Mouse (Mus musculus) midbrain, embryonic 10.5 days (tissue): ENCODE results near the gene Polr2a. TPM values are rescaled to one million over a fixed set of nuclear protein-coding genes. Genes with fewer than 3 reads are reported as not detected.

Experiments used
- DNase-seq: peaks from one replicate; pipeline ENCODE4 v3.0.0-alpha.2; 2017; ENCODE audit warnings: low spot score
- H3K27ac ChIP-seq: fragments of 300-500 bp; sonication (generic); replicated peaks from 2 replicates; pipeline ENCODE4 v1.5.1; 2016; ENCODE audit warnings: mild to moderate bottlenecking
- H3K27me3 ChIP-seq: fragments of 300-500 bp; sonication (generic); 2 replicates; pipeline ENCODE4 v1.6.1; 2016; ENCODE audit warnings: low read depth, mild to moderate bottlenecking; ENCODE audit not compliant: poor library complexity, severe bottlenecking
- H3K36me3 ChIP-seq: fragments of 300-500 bp; sonication (generic); 2 replicates; pipeline ENCODE4 v1.6.1; 2016; ENCODE audit warnings: mild to moderate bottlenecking, moderate library complexity
- H3K4me1 ChIP-seq: fragments of 300-500 bp; sonication (generic); 2 replicates; pipeline ENCODE4 v1.6.1; 2016
- H3K4me3 ChIP-seq: fragments of 300-500 bp; sonication (generic); 2 replicates; pipeline ENCODE4 v1.5.1; 2016; ENCODE audit warnings: mild to moderate bottlenecking, moderate library complexity
- H3K9me3 ChIP-seq: fragments of 300-500 bp; sonication (generic); replicated peaks from 2 replicates; pipeline ENCODE4 v1.6.1; 2016; ENCODE audit warnings: mild to moderate bottlenecking
- WGBS: fragments of 180-500 bp; shearing (Covaris S2); methylation state at CpG from one replicate; pipeline ENCODE4 v1.1.7; 2016; 5-methylcytosine and 5-hydroxymethylcytosine counted together
- polyA plus RNA-seq: library from polyadenylated mRNA; unstranded; fragments of >200 nt; fragmentation: Nextera tagmentation; extraction: Ambion mirVana; gene quantifications from 2 replicates; pipeline ENCODE4 v1.2.1, GENCODE M21; 2016

Gene Polr2a
- polyA plus RNA-seq, 1 experiment from 2014 or later, result 25.6 TPM

DNA sequence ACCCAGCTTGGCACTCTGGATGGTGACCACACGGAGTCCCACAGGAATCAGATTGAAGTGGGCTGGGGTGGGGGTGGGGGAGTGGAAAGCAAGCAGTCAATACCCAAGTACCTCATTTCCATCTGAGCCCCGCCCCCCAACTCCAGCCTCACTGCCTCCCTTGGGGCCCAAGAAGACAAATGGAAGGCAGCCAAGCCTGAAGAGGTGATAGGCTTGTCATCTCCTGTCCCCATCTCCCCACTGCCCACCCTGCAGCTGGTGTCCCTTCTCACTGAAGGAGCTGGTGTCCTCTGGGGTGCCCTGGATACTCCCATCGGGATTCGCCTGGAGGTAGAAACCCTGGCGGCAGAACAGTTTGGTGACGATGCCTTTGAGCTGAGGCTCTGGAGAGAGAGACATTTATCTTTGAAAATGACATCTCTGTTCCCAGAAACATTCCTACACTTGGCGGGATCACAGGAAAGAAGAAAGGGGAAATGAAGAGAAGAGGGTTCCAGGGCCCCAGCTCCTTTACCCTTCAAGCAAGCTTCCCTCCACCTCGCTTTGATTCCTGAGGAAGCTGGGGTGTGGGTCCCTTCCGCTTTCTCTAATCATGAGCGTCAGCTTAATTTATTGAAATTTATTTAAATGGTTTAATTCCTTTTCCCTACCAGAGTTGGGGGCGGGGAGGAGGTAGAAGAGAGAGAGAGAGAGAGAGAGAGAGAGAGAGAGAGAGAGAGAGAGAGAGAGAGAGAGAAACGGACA lies 41.1 kb upstream of the Polr2a start:
- Histone ChIP-seq H3K9me3 (no peaks in the 10 kb centered on the region), H3K27me3 (peaks cover 92% of the 10 kb centered on the region), H3K4me3 (peak overlapping the region; percentile 66), H3K27ac (peak overlapping the region; percentile 95), H3K36me3 (no peaks in the 10 kb centered on the region), H3K4me1 (peaks cover 79% of the 10 kb centered on the region)
- WGBS, result 27% methylated on average over 12 of the region's 12 CpGs
- peak; percentile 56 for DNase-seq

DNA sequence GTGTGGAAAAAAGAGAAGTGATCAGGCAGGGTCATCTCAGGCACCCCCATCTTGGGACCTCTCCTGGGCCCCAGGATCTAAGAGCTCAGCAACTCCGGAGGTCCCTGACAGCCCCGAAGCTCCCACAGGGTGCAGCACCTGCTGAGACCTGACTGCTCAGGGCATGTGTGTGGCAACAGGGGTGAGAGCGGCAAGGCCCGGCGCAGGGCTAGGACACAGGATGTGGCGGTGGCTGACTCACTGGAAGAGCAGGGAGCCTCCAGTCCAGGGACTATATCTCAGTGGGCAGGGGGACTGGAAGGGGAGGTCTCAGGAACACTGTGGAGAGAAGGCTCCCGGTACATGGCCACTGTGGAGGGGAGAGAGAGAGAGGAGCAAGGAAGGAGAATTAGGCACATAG lies 39.5 kb upstream of the Polr2a start:
- Histone ChIP-seq H3K27me3 (peaks cover 92% of the 10 kb centered on the region), H3K4me3 (peak overlapping the region; percentile 12; the same call in 1 of the 2 replicates), H3K27ac (0 out of 2 replicates have a peak overlapping the region, but pooled peaks have one; percentile 14), H3K4me1 (peaks cover 70% of the 10 kb centered on the region), H3K9me3 (no peaks in the 10 kb centered on the region), H3K36me3 (no peaks in the 10 kb centered on the region)
- DNase-seq, result no peak
- WGBS, result 77% methylated on average over 7 of the region's 7 CpGs

DNA sequence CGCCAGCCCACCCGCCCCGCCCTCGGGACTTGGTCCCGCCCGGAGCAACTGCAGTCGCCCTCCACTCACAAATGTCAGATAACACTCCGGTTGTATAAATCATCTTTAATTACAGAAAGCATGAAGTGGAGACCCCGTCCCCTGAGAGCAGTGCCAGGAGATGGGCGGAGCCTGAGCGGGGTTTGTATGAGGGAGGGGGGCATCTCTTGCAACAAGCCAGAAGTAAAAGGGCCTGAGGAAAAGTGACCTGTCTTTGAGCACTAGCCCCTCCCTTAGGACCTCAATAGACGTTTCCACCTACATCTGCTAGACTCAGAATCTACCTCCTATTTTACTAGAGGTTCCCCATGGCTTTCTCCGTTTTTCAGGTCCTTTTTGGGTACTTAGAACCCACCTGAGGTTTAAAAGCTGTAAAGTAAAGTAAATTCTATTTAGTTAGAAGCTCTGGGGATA lies 37.6 kb upstream of the Polr2a start:
- H3K4me3 ChIP-seq, result peak overlapping the region; percentile 64
- H3K9me3 ChIP-seq, result no peaks in the 10 kb centered on the region
- no peaks in the 10 kb centered on the region for H3K36me3 ChIP-seq
- 4% methylated on average over 13 of the region's 13 CpGs for WGBS
- H3K4me1 ChIP-seq, result peaks cover 51% of the 10 kb centered on the region
- no peak for DNase-seq
- peak overlapping the region; percentile 80 for H3K27ac ChIP-seq
- peaks cover 80% of the 10 kb centered on the region for H3K27me3 ChIP-seq

DNA sequence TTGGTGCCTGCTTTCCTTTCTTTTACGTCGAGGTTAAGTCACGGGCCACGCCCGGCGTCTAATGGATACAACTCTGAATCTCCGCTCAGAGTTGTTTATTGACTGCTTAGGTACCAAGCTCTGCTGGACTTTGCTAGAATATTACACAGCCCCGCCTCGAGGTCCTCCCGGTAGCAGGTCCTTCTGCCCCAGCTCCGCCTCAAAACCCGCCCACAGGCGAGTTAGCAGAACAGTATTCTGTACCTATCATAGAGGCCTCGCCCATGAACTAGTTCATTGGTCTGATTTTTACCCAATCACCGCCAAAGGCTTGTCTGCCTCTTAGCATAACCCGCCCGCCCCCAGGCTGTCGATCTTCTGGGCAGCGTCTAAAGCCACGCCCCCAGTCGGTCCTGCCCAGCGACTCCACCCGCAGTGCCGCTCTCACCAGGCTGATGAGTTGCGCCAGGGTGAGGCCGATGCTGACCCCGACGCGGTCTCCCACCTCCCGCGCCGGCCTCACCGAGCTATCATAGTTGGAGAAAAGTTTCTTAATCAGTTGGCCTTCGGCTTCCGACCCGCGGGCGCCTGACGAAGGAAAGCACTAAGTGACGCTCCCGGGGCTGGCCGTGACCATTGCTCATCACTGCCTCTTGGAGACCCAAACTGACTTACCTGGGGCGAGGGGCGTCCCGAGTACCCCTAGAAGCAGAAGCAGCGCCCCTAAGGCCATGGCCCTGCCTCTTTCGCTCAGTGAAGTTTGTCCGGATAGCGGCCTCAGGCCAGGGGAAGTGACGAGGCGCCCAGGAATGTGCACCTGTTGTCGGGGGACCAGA lies 36.9 kb upstream of the Polr2a start, which contains the start of gene Chrnb1:
Gene Chrnb1, minus strand, starts transcription at position 776 of the 815 bp plus-strand sequence.
- Histone ChIP-seq H3K9me3 (no peaks in the 10 kb centered on the region), H3K4me1 (peaks cover 45% of the 10 kb centered on the region), H3K4me3 (peak within 1 kb of the TSS; percentile 64), H3K27me3 (peaks cover 74% of the 10 kb centered on the region), H3K36me3 (no peaks in the 10 kb centered on the region), H3K27ac (peak within 1 kb of the TSS; percentile 80)
- WGBS, result 2% methylated on average over 52 of the region's 52 CpGs
- peak; percentile 90 for DNase-seq

DNA sequence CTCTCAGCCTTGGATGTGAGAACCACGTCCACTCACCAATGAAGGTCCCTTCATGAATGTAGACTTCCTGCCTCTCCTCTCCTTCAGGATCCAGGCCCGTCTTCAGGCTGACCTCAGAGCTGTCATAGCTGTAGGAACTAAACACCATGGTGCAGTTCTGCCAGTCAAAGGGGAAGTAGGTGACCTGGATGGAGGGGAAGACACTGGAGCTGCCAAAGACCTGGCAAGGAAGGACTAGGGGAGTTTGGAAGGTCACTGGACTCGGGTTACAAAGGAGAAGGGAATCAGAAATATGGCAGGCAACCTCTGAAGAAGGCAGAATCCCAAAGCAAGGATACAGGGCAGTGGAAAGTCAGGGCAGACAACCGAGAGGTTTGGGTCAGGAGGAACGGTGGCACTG lies 35.0 kb upstream of the Polr2a start:
- no peak for DNase-seq
- Histone ChIP-seq H3K4me1 (peaks cover 25% of the 10 kb centered on the region), H3K4me3 (no peak overlapping the region), H3K27me3 (peaks cover 55% of the 10 kb centered on the region), H3K9me3 (no peaks in the 10 kb centered on the region), H3K27ac (0 out of 2 replicates have a peak overlapping the region, but pooled peaks have one; percentile 9), H3K36me3 (no peaks in the 10 kb centered on the region)
- 66% methylated on average over 5 of the region's 5 CpGs for WGBS

DNA sequence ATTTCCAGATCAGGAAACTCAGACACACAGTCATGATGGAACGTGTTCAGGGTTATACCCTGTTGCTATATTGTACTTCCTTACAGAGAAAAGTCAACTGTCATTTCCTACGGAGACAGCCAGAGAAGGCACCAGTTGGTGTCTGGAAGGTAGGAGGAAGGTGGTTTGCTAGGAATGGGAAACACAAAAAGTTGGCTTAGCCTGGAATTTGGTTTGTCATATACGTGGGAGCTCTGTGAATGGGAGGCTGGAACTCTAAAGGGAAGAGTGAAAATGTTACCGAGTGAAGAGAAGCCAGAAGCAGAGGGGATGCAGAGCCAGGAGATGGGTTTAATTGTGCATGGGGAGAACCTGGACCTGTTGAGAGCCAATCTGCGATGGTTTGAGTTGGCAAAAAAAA lies 33.0 kb upstream of the Polr2a start:
- Histone ChIP-seq H3K36me3 (no peaks in the 10 kb centered on the region), H3K4me1 (peaks cover 20% of the 10 kb centered on the region), H3K9me3 (no peaks in the 10 kb centered on the region), H3K4me3 (no peak overlapping the region), H3K27ac (no peak overlapping the region), H3K27me3 (peaks cover 35% of the 10 kb centered on the region)
- no peak for DNase-seq
- 77% methylated on average over 5 of the region's 5 CpGs for WGBS

DNA sequence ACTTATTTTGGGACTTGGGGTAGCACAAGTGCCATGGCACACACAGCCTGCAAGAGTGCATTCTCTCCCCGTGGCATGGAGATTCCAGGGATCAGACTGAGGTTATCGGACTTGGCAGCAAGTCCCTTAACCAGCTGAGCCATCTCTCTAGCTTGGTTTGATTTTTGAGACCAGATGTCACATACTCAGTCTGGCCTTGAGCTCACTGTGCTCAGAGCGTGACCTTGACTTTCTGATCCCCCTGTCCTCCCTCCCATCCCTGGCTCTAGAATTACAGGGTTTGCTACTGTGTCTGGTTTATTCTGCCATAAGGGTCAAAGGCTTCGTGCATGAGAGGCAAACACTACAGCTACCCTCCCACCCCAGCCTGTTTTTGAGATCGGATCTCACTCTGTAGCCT lies 31.0 kb upstream of the Polr2a start:
- no peaks in the 10 kb centered on the region for H3K9me3 ChIP-seq

DNA sequence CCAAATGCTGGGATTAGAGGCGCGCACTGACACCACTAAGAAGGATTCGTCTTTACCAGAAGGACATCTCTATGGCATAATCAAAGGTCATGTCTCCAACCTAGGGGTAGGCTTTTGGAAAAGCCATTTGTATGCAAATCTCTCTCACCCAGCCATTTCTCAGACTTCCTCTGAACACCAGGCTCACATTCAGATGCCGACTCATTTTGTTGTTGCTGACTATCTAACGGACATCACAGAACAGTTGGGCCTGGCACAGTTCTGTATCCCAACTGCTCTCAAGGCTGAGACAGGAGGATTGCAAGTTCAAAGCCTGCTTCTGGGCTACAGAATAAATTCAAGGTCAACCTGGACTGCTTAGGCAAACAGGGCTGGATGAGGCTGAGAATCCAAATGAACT lies 28.9 kb upstream of the Polr2a start:
- WGBS, result 80% methylated on average over 5 of the region's 5 CpGs
- DNase-seq, result no peak
- Histone ChIP-seq H3K36me3 (no peaks in the 10 kb centered on the region), H3K9me3 (no peaks in the 10 kb centered on the region), H3K27me3 (peaks cover 4% of the 10 kb centered on the region), H3K4me1 (no peaks in the 10 kb centered on the region), H3K27ac (no peak overlapping the region), H3K4me3 (no peak overlapping the region)

More for the DNA sequence above, 31.0 kb upstream of the Polr2a start:
- no peak for DNase-seq
- Histone ChIP-seq H3K4me1 (0 out of 2 replicates have a peak, but pooled peaks cover 7% of the 10 kb centered on the region), H3K36me3 (no peaks in the 10 kb centered on the region), H3K27ac (no peak overlapping the region), H3K27me3 (peaks cover 23% of the 10 kb centered on the region), H3K4me3 (no peak overlapping the region)
- WGBS, result 75% methylated on average over 5 of the region's 5 CpGs

DNA sequence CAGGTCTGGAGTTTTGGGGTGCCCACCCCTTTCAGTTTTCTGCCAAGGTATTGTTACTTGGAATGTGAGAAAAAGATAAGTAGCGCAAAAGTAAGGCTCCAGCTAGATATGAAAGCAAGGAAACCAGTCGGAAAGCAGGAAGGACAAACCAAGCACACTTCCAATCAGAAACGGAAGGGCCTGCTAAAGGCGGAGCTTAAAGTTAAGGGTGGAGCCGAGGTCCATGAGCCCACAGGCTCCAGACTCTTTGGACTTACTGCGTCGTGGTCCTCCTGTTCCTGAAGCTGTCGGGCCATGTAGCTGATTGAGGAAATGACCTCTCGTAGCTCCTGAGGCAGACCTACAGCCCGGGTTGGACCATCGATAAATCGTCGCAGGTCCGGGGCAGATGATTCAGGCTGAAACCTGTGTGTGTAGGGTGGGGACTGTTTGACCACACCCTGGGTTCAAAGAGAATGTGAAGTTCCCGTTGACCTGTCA lies 26.4 kb upstream of the Polr2a start:
- no peak overlapping the region for H3K27ac ChIP-seq
- no peaks in the 10 kb centered on the region for H3K9me3 ChIP-seq
- H3K27me3 ChIP-seq, result peaks cover 9% of the 10 kb centered on the region; the same call in 1 of the 2 replicates
- peak overlapping the region; percentile 4; the same call in 1 of the 2 replicates for H3K4me3 ChIP-seq
- no peak for DNase-seq
- WGBS, result 41% methylated on average over 15 of the region's 15 CpGs
- no peaks in the 10 kb centered on the region for H3K4me1 ChIP-seq
- H3K36me3 ChIP-seq, result no peaks in the 10 kb centered on the region

DNA sequence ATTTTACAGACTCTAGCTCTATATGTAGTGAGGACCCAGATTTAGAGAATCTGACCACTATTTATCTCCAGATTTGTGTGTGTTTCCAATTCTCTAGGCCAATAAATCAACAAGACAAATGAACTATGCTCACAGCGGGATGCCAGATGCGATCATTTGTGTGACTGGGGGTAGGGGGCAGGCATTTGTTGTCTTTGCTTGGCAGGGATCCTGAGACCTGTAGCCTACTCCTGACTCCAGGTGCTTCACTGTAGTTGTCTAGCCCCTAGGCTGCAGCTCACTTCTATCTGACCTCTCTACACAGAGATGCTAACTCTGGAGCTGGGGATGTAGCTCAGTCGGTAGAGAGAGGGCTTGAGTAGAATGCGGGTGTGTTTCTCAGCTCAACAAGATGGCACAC lies 23.4 kb upstream of the Polr2a start:
- Histone ChIP-seq H3K4me1 (peaks cover 23% of the 10 kb centered on the region), H3K36me3 (no peaks in the 10 kb centered on the region), H3K4me3 (no peak overlapping the region), H3K27me3 (peaks cover 39% of the 10 kb centered on the region), H3K27ac (no peak overlapping the region), H3K9me3 (no peaks in the 10 kb centered on the region)
- DNase-seq, result no peak
- 40% methylated on average over 4 of the region's 4 CpGs for WGBS

DNA sequence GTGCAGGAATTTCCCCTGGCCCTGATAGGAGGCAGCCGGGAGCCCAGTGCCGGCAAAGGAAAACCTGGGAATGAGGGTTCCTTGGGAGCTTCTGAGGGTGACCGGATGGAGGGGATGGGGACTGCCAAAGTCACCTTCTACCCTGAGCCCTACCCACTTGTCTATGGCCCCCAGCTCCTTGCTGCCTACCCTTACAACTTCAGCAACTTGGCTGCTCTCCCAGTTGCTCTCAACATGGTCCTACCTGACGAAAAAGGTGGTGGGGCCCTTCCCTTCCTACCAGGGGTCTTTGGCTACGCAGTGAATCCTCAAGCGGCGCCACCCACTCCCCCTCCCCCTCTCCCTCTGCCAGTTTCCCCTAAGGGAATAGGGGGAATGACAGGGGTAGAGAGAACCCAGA lies 20.5 kb upstream of the Polr2a start:
- peaks cover 57% of the 10 kb centered on the region for H3K27me3 ChIP-seq
- H3K36me3 ChIP-seq, result 0 out of 2 replicates have a peak, but pooled peaks cover 2% of the 10 kb centered on the region
- 46% methylated on average over 7 of the region's 7 CpGs for WGBS
- no peaks in the 10 kb centered on the region for H3K9me3 ChIP-seq
- H3K27ac ChIP-seq, result 0 out of 2 replicates have a peak overlapping the region, but pooled peaks have one; percentile 33
- H3K4me3 ChIP-seq, result no peak overlapping the region
- peaks cover 23% of the 10 kb centered on the region for H3K4me1 ChIP-seq
- no peak for DNase-seq

DNA sequence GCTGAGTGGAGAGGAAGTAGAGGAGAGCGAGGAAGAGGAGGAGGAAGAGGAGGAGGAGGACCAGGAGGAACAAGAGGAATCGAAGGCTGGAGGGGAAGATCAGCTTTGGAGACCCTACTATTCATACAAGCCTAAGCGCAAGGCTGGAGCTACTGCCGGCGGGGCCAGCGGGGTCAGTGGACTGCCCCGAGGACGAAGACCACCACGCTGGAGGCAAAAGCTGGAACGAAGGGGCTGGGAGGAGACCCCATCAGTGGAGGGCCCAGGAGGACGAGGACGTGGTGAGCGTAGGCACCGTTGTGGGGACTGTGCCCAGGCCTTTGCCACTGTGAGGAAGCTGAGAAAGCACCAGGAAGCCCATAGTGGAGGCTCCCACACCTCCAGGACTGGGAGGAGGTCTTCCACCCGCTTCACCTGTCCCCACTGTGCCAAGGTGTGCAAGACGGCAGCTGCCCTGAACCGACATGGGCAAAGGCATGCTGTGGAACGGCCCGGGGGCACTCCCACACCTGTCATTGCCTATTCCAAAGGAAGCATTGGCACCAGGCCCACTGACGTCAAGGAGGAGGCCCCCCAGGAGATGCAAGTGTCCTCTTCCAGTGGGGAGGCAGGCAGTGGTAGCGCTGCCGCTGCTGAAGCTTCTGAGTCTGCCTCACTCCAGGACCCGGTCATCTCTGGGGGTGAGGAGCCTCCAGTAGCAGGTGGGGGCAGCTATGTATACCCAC lies 20.0 kb upstream of the Polr2a start:
- Histone ChIP-seq H3K27ac (no peak overlapping the region), H3K4me1 (peaks cover 23% of the 10 kb centered on the region), H3K27me3 (peaks cover 57% of the 10 kb centered on the region), H3K4me3 (no peak overlapping the region), H3K36me3 (0 out of 2 replicates have a peak, but pooled peaks cover 2% of the 10 kb centered on the region), H3K9me3 (no peaks in the 10 kb centered on the region)
- no peak for DNase-seq
- 73% methylated on average over 23 of the region's 23 CpGs for WGBS
